12 mouse cellular contexts compared by ENCODE assay signal in genomic region chr17:30053463-30053862, GRCm38 (mm10). TPM values are rescaled to one million over a fixed set of nuclear protein-coding genes. Genes with fewer than 3 reads are reported as not detected.
DNase-seq lines count a peak whose midpoint lies in the region; ATAC-seq and TF ChIP-seq lines count a peak whose summit lies in the region.
"Had no signal": no experiment of that assay in that cellular context is flagged by ENCODE, and none has a peak within 500 bp of the region (broad histone marks: within the 10 kb centered on the region; RNA-seq: fewer than 3 reads in every experiment).

No protein-coding gene starts in this region.

- TF ChIP-seq CTCF in forebrain, postnatal 0 days (IDR thresholded peaks at IDR 0.05; ENCODE audit: low read depth), result no peak

- H3K9ac ChIP-seq in forebrain, postnatal 0 days, result no peak overlapping the region
- H3K9ac ChIP-seq in forebrain, embryonic 11.5 days (ENCODE audit: low read length), result no peak overlapping the region
- H3K9ac ChIP-seq: embryonic facial prominence, embryonic 13.5 days; limb, embryonic 13.5 days had no signal

- H3K27ac ChIP-seq in forebrain, postnatal 0 days (ENCODE audit: low read depth, low read length), result no peak overlapping the region
- no peak overlapping the region for H3K27ac ChIP-seq in forebrain, embryonic 11.5 days (ENCODE audit: low read depth, low read length)
- H3K27ac ChIP-seq: embryonic facial prominence, embryonic 13.5 days; limb, embryonic 13.5 days had no signal

- DNase-seq in forebrain, postnatal 0 days, result peak; percentile 23
- DNase-seq in forebrain, embryonic 11.5 days (ENCODE audit: low spot score), result no peak
- DNase-seq in layer of hippocampus, adult 18-20 months (ENCODE audit: low spot score in 2 of 2), result peak; percentile 52 to 57
- no peak for DNase-seq in layer of hippocampus, adult 9-10 months (ENCODE audit: low spot score)
- peak; percentile 56 for DNase-seq in lung, postnatal 36 days
- no peak for DNase-seq in lung, adult 18-20 months
- peak; percentile 49 for DNase-seq in telencephalon, adult 2 months (ENCODE audit: low read depth, low spot score)
- DNase-seq in ovary, postnatal 14 days (ENCODE audit: low spot score), result no peak

- no peak overlapping the region for H3K4me2 ChIP-seq in forebrain, postnatal 0 days (ENCODE audit: low read depth)
- H3K4me2 ChIP-seq in forebrain, embryonic 11.5 days (ENCODE audit: low read depth, low read length, severe bottlenecking), result no peak overlapping the region
- H3K4me2 ChIP-seq: embryonic facial prominence, embryonic 13.5 days; limb, embryonic 13.5 days had no signal

- no peaks in the 10 kb centered on the region for H3K27me3 ChIP-seq in forebrain, postnatal 0 days (ENCODE audit: insufficient read depth, low read length)
- H3K27me3 ChIP-seq in forebrain, embryonic 11.5 days (ENCODE audit: control insufficient read depth, insufficient read depth, low read length), result no peaks in the 10 kb centered on the region
- H3K27me3 ChIP-seq: embryonic facial prominence, embryonic 13.5 days; limb, embryonic 13.5 days; megakaryocyte, embryonic 14.5 days had no signal

- H3K9me3 ChIP-seq in forebrain, postnatal 0 days (ENCODE audit: low read length), result no peaks in the 10 kb centered on the region
- no peaks in the 10 kb centered on the region for H3K9me3 ChIP-seq in forebrain, embryonic 11.5 days (ENCODE audit: control insufficient read depth, low read length)
- H3K9me3 ChIP-seq: embryonic facial prominence, embryonic 13.5 days; limb, embryonic 13.5 days; megakaryocyte, embryonic 14.5 days had no signal

- H3K36me3 ChIP-seq in forebrain, postnatal 0 days (ENCODE audit: insufficient read depth), result no peaks in the 10 kb centered on the region
- no peaks in the 10 kb centered on the region for H3K36me3 ChIP-seq in forebrain, embryonic 11.5 days (ENCODE audit: control insufficient read depth, insufficient read depth, low read length)

- H3K4me1 ChIP-seq in forebrain, postnatal 0 days (ENCODE audit: insufficient read depth), result no peaks in the 10 kb centered on the region
- H3K4me1 ChIP-seq in forebrain, embryonic 11.5 days (replicated peaks; ENCODE audit: control insufficient read depth, insufficient read depth, low read length), result no peaks in the 10 kb centered on the region
- H3K4me1 ChIP-seq: embryonic facial prominence, embryonic 13.5 days had no signal

- no peak overlapping the region for H3K4me3 ChIP-seq in forebrain, postnatal 0 days (ENCODE audit: low read depth, low read length)
- no peak overlapping the region for H3K4me3 ChIP-seq in forebrain, embryonic 11.5 days (ENCODE audit: low read depth, low read length)
- H3K4me3 ChIP-seq: embryonic facial prominence, embryonic 13.5 days; limb, embryonic 13.5 days had no signal

- 67% methylated on average over 9 of the region's 9 CpGs for WGBS in forebrain, postnatal 0 days
- 95% methylated on average over 9 of the region's 9 CpGs for WGBS in forebrain, embryonic 11.5 days

- ATAC-seq in forebrain, postnatal 0 days, result no peak
- ATAC-seq in forebrain, embryonic 11.5 days (replicated peaks; ENCODE audit: low FRiP score), result no peak
- ATAC-seq: forebrain, embryonic 16.5 days had no signal

RNA-seq across cellular contexts. Expression of gene Zfand3, which starts 48.9 kb away (rescaled TPM):
- 77.0 and 91.5 TPM in 2 replicates for total RNA-seq in forebrain, postnatal 0 days (2014; rRNA removed)
- polyA plus RNA-seq in forebrain, postnatal 0 days (2015; fragmentation: Nextera tagmentation; extraction: Ambion mirVana), result 48.5 and 48.7 TPM in 2 replicates
- 55.8 and 68.6 TPM in 2 replicates for polyA plus RNA-seq in forebrain, embryonic 11.5 days (2014; fragmentation: Nextera tagmentation; extraction: Ambion mirVana)
- total RNA-seq in layer of hippocampus, adult 18-20 months (2021), result 100 to 1,000 TPM; 119 to 120 TPM

Comparison
In these comparisons a context has a peak if more than half of its experiments do, and no peak if none do; other contexts are left out.
1. DNase-seq: peak in forebrain, postnatal 0 days (single experiment), layer of hippocampus, adult 18-20 months (2 of 2), lung, postnatal 36 days (single experiment) and telencephalon, adult 2 months (single experiment); none in forebrain, embryonic 11.5 days (single experiment), layer of hippocampus, adult 9-10 months (single experiment), lung, adult 18-20 months (0 of 2) and ovary, postnatal 14 days (single experiment).